Mouse (Mus musculus) kidney, postnatal 0 days (tissue): Measurements from ENCODE around the gene Cela3a. TPM values are rescaled to one million over a fixed set of nuclear protein-coding genes. Genes with fewer than 3 reads are reported as not detected.

Experiments
- ATAC-seq: fragments of 200-750 bp; cut with Nextera tagmentation; replicated peaks from 2 replicates; pipeline ENCODE4 v1.8.0; 2017; ENCODE audit warnings: low read depth, moderate number of reproducible peaks, moderate TSS enrichment, moderate library complexity; ENCODE audit not compliant: low FRiP score
- DNase-seq: peaks from one replicate; pipeline ENCODE4 v3.0.0-alpha.2; 2016; ENCODE audit warnings: low spot score
- H3K27ac ChIP-seq: fragments of 300-500 bp; sonication (generic); 2 replicates; pipeline ENCODE4 v1.5.1; 2014; ENCODE audit warnings: mild to moderate bottlenecking
- H3K27me3 ChIP-seq: fragments of 300-500 bp; sonication (generic); 2 replicates; pipeline ENCODE4 v1.6.1; 2014; ENCODE audit warnings: low read length, mixed read lengths; ENCODE audit not compliant: insufficient read depth
- H3K36me3 ChIP-seq: fragments of 300-500 bp; sonication (generic); 2 replicates; pipeline ENCODE4 v1.6.1; 2014; ENCODE audit warnings: low read length, mixed read lengths; ENCODE audit not compliant: insufficient read depth
- H3K4me1 ChIP-seq: fragments of 300-500 bp; sonication (generic); replicated peaks from 2 replicates; pipeline ENCODE4 v1.6.1; 2014; ENCODE audit warnings: antibody characterized with exemption, low read length, mixed read lengths; ENCODE audit not compliant: insufficient read depth
- H3K4me2 ChIP-seq: fragments of 300-500 bp; sonication (generic); 2 replicates; pipeline ENCODE4 v1.6.1; 2014; ENCODE audit warnings: mild to moderate bottlenecking, low read length, moderate library complexity, mixed read lengths
- H3K4me3 ChIP-seq: fragments of 300-500 bp; sonication (generic); replicated peaks from 2 replicates; pipeline ENCODE4 v1.5.1; 2014; ENCODE audit warnings: low read depth, low read length
- H3K9ac ChIP-seq: fragments of 300-500 bp; sonication (generic); 2 replicates; pipeline ENCODE4 v1.6.1; 2014; ENCODE audit warnings: low read depth, low read length
- H3K9me3 ChIP-seq: fragments of 300-500 bp; sonication (generic); replicated peaks from 2 replicates; pipeline ENCODE4 v1.6.1; 2016; ENCODE audit warnings: low read length, inconsistent platforms, mixed read lengths
- CTCF ChIP-seq: IDR thresholded peaks from 2 replicates; pipeline ENCODE4 v1.5.1; 2016; ENCODE audit warnings: antibody characterized with exemption, low read depth, mild to moderate bottlenecking, moderate library complexity
- WGBS: fragments of 180-500 bp; shearing (Covaris S2); extraction: QIAGEN DNeasy Blood & Tissue Kit; methylation state at CpG from one replicate; pipeline ENCODE4 v1.1.7; 2014; 5-methylcytosine and 5-hydroxymethylcytosine counted together
- polyA plus RNA-seq: library from polyadenylated mRNA; unstranded; fragments of >200 nt; fragmentation: Nextera tagmentation; extraction: Ambion mirVana; gene quantifications from 2 replicates; pipeline ENCODE4 v1.2.1, GENCODE M21; 2015

Cela3a gene
- not detected in 2 replicates for polyA plus RNA-seq

DNA sequence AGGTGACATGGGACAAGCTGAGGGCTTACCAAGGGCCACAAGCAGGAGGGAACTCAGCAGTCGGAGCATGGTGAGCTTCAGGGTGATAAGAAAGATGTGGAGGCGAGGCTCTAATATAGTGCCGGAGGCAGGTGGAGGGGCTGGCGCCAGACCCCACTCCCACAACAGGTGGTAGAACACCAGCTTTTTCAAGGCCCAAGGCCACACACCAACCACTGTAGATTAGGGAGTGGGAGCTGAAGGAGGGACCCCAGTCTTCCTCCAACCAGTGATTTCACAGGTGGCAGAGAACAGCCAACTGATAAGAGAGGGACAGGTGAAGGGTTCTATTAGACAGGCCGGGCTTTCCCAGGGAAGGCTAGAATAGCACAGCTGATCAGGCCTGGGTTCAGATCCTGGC, at the start of gene Cela3a:
Gene Cela3a, minus strand, starts transcription at position 101 of the 400 bp plus-strand sequence.
- Histone ChIP-seq H3K36me3 (no peaks in the 10 kb centered on the region), H3K4me3 (no peak within 1 kb of the TSS), H3K9me3 (no peaks in the 10 kb centered on the region), H3K9ac (no peak within 1 kb of the TSS), H3K4me1 (no peaks in the 10 kb centered on the region), H3K27ac (no peak within 1 kb of the TSS), H3K27me3 (no peaks in the 10 kb centered on the region), H3K4me2 (no peak within 1 kb of the TSS)
- 91% methylated on average over 5 of the region's 5 CpGs for WGBS
- TF ChIP-seq CTCF: no peak
- DNase-seq: no peak
- no peak for ATAC-seq

- H3K4me3 ChIP-seq: no peak overlapping the region
- peaks cover 9% of the 10 kb centered on the region; the same call in 1 of the 2 replicates for H3K4me1 ChIP-seq
- DNase-seq (no peak), ATAC-seq (no peak; the same call in 1 of the 2 replicates)
- H3K9me3 ChIP-seq: no peaks in the 10 kb centered on the region
- H3K27ac ChIP-seq: no peak overlapping the region
- TF ChIP-seq CTCF: no peak
- no peak overlapping the region for H3K4me2 ChIP-seq
- 39% methylated on average over 5 of the region's 5 CpGs for WGBS
- H3K9ac ChIP-seq: no peak overlapping the region
- H3K36me3 ChIP-seq: no peaks in the 10 kb centered on the region
- H3K27me3 ChIP-seq: no peaks in the 10 kb centered on the region
Observed at GRCm38 (mm10) chr4:137458861-137459260, 49.3 kb upstream of the Cela3a start.

DNA sequence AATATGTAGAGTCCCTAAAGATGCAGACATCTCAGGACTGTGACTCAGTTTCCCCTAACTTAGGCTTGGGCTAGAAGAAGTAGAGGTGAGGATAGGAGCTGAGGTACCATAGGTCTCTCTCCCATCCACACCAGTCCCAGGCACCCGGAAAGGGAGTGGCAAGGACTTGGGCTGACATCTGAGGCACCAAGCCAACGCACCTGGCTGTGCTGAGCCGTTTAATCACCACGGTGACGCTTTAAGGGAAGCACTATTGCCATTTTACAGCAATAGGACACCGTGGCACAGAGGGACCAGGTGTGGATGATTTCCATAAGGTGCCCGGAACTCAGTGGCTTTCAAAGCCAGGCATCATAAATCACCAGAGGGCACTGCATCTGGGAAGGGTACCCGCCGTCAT, 48.7 kb upstream of the Cela3a start:
- Histone ChIP-seq H3K9me3 (no peaks in the 10 kb centered on the region), H3K27ac (no peak overlapping the region), H3K27me3 (no peaks in the 10 kb centered on the region), H3K4me1 (peaks cover 10% of the 10 kb centered on the region; the same call in 1 of the 2 replicates), H3K36me3 (no peaks in the 10 kb centered on the region), H3K4me2 (no peak overlapping the region), H3K9ac (no peak overlapping the region), H3K4me3 (no peak overlapping the region)
- ATAC-seq (no peak), DNase-seq (no peak)
- TF ChIP-seq CTCF: no peak
- 59% methylated on average over 9 of the region's 9 CpGs for WGBS

- Histone ChIP-seq H3K27ac (no peak overlapping the region), H3K36me3 (no peaks in the 10 kb centered on the region), H3K4me2 (no peak overlapping the region), H3K27me3 (no peaks in the 10 kb centered on the region), H3K9ac (no peak overlapping the region), H3K9me3 (no peaks in the 10 kb centered on the region), H3K4me1 (peaks cover 12% of the 10 kb centered on the region; the same call in 1 of the 2 replicates), H3K4me3 (no peak overlapping the region)
- DNase-seq (no peak), ATAC-seq (no peak)
- no peak for TF ChIP-seq CTCF
- WGBS: 77% methylated on average over 4 of the region's 4 CpGs
Observed at GRCm38 (mm10) chr4:137457292-137457691, 47.7 kb upstream of the Cela3a start.

GRCm38 (mm10) chr4:137456581-137456980, 47.0 kb upstream of the Cela3a start:
- H3K9me3 ChIP-seq: no peaks in the 10 kb centered on the region
- no peaks in the 10 kb centered on the region for H3K27me3 ChIP-seq

DNA sequence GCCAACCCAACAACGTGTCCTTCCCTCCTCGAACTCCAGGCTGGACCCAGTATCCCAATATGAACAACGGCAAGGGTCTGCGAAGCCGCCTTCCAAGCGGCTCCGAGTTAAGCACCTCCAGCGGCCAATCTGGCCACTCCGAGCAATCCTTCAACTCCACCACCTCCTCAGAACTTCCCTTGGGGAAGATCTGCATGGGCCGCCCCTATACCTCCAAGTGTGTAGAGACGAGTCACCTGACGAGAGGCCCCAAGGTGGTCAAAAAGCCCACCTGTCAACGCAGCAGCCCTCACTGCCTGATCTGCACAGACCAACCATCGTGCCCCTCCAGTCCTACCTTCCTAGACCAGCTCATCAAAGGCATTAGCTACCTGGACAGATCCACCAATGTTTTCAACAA, 45.0 kb upstream of the Cela3a start:
- Histone ChIP-seq H3K36me3 (no peaks in the 10 kb centered on the region), H3K9me3 (no peaks in the 10 kb centered on the region), H3K4me1 (peaks cover 8% of the 10 kb centered on the region; the same call in 1 of the 2 replicates), H3K4me3 (no peak overlapping the region), H3K27me3 (no peaks in the 10 kb centered on the region), H3K4me2 (no peak overlapping the region), H3K27ac (no peak overlapping the region), H3K9ac (no peak overlapping the region)
- DNase-seq (no peak), ATAC-seq (no peak)
- no peak for TF ChIP-seq CTCF
- WGBS: 93% methylated on average over 14 of the region's 14 CpGs

More at GRCm38 (mm10) chr4:137456581-137456980, 47.0 kb upstream of the Cela3a start:
- no peak for DNase-seq
- H3K27ac ChIP-seq: no peak overlapping the region
- ATAC-seq: no peak
- H3K4me1 ChIP-seq: peaks cover 12% of the 10 kb centered on the region; the same call in 1 of the 2 replicates
- no peak overlapping the region for H3K9ac ChIP-seq
- TF ChIP-seq CTCF: no peak
- no peaks in the 10 kb centered on the region for H3K36me3 ChIP-seq
- no peak overlapping the region for H3K4me2 ChIP-seq
- 72% methylated on average over 12 of the region's 12 CpGs for WGBS
- no peak overlapping the region for H3K4me3 ChIP-seq

- WGBS: 75% methylated on average over 8 of the region's 8 CpGs
- Histone ChIP-seq H3K36me3 (no peaks in the 10 kb centered on the region), H3K4me1 (peaks cover 10% of the 10 kb centered on the region), H3K9ac (no peak within 1 kb of the TSS), H3K4me2 (no peak within 1 kb of the TSS), H3K4me3 (no peak within 1 kb of the TSS), H3K9me3 (no peaks in the 10 kb centered on the region), H3K27ac (no peak within 1 kb of the TSS), H3K27me3 (no peaks in the 10 kb centered on the region)
- no peak for DNase-seq
- no peak for ATAC-seq
- TF ChIP-seq CTCF: no peak
Observed at GRCm38 (mm10) chr4:137453234-137453767, 43.7 kb upstream of the Cela3a start, which contains the start of gene 1700013G24Rik. Gene 1700013G24Rik, plus strand, starts transcription at chr4:137453284.
